Mouse (Mus musculus) heart, postnatal 14 days (tissue): ENCODE measurements around the gene Cux1. TPM values are rescaled to one million over a fixed set of nuclear protein-coding genes. Genes with fewer than 3 reads are reported as not detected.

Experiments
- DNase-seq, 2 experiments: peaks; one replicate each; pipeline ENCODE4 v3.0.0; 2021 to 2022
- intact Hi-C: fragments of 180-260 bp; cut with DNase I; formaldehyde crosslinking; loops from one replicate; pipeline ENCODE4 v1.15.1; 2025
- total RNA-seq, 2 experiments: library from RNA; stranded (reverse); gene quantifications; 2 replicates each; pipeline ENCODE4 v1.2.3; 2021

Cux1 gene
- total RNA-seq, 2 experiments from 2014 or later = 106 to 108 TPM

DNA sequence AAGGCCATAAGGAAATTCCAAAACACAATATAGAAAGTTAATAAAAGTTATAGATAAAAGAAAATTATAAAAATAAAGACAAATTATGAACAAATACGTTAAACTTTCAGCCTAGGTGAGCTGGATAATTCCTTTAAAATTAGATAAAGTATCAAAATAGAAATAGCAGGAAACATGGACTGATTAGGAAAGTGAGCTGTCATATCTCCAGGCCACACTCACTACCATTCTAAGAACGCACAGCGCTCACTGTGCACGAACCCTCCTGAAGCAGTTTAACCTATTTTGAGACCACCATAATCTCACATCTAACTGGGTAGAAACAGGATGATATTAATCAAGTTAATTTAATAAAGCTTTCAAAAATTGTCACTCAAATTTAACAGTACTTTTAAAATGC lies 22.2 kb downstream of the Cux1 start:
- DNase-seq = no peak
- intact Hi-C loops = no loop called here

DNA sequence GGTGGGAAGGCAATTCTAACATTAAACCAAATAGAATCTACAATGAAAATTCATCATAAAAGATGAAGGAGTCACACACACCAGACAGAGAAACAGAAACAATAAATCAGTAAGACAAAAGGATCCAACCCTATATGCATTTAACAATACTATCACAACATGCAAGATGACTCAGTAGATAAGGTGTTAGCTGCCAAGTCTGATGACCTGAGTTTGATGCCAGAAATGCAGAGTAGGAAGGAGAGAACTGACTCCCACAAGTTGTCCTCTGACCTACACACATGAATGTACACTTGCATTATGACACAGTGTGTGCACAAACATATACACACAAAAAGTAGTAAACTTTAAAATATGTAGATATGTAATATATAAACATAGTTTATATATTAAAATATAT lies 24.1 kb downstream of the Cux1 start:
- intact Hi-C loops = no loop called here
- DNase-seq = no peak

DNA sequence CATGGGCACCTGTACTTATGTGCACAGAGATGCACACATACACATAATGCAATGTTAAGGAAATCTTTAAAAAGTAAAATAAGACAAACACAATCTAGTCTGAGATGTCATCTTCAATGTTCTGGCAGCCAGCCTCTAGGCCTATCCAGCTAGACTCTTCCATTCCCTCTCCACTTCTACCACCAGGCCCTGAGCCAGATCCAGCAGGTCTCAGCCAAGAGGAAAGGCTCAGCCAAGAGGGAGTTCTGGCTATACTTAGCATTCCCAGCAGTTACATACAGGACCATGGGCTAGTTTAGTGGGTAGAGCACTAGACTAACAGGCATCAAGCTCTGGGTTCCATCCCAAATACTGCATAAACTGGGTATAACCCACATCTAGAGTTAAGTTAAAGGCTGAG lies 26.3 kb downstream of the Cux1 start:
- intact Hi-C loops = no loop called here

DNA sequence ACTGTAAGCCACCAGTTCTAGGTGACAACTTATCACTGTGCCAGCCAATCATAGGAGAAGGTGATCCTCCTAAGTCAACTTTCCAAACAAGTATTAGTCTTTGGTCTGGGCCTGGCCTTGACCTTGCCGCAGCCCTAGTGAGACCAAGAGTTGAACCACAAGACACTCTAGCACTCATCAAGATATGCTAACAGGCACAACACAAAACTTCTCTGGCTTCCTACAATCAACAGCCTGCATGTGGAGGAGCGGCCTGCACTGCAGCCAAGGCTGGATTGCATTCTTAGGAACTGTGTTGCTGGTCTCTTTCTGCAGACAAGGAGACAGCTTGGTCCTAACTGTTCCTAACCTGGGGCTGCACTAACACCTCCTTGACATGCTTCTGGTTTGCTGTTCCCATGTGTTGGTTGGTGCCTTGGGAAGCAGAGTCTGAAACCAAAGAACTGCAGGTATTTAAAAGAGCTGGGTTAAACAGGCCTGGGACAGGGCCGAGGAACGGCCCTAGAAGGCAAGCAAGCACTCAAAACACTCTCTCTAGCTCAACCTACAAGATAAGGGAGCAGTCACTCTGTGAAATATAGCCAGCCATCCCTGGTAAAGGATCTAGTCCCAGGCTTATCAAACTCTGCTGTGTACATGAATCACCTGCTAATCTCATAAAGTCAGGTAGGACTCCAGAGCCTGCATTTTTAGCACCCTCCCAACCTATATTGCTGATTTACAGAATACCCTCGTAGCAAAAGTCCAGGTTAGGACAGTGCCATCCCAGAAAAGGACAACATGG lies 27.0 kb downstream of the Cux1 start:
- DNase-seq = no peak

More for the DNA sequence above, 26.3 kb downstream of the Cux1 start:
- peak; percentile 75 to 89 for DNase-seq

DNA sequence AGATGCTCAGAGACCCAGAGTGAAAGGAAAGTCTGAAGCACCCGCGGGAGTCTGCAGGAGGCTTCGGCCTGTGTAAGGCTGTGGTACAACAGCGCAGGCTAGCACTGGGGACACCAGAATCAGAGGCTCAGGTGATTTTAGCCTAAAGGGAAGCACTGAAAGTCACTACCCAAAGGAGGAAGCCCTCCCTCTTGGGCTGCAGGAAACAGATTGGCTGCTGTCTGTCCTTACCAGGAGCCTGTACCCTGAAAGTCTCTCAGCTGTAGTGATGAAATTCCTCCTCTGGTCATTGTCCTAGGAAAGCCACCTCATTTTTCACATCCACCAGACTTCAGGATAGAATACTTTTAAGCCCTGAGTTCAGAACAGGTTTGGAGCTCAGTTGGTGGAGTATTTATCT lies 30.5 kb downstream of the Cux1 start:
- no peak for DNase-seq
- intact Hi-C loops = no loop called here

More for the DNA sequence above, 27.0 kb downstream of the Cux1 start:
- intact Hi-C loops = no loop called here

DNA sequence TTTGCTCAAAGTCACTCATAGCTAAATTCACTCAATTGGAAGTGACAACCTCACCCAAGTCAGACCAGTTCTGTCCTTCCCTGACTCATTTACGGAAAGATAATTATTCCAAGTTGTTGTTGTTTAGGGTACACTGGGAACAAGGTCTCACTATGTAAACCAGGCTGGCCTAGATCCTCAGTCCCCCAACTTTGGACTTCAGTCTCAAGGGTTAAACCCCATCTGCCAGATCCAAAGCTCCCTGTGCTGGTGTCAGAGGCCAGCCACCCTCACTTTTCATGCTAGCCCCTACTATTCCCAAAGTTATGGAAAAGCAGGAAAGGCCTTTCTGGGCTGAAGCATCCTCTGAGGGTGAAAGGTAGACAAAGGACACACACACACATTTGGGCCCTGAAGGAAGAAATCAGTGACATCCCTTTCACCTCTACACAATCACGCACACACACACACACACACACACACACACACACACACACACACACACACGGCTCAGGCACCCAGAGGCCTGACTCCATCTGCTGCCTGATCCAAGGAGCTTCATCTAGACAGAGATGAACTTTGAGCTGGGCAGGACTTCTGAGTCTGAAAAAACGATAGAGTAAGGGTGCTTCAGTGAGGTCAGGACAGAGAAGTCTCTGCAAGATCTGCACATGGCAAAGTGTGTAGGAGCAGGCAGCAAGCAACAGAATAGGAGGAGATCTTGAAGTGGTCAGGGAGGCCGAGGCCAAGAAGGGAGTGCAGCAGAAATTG lies 31.1 kb downstream of the Cux1 start:
- DNase-seq = no peak
- intact Hi-C loops = no loop called here

DNA sequence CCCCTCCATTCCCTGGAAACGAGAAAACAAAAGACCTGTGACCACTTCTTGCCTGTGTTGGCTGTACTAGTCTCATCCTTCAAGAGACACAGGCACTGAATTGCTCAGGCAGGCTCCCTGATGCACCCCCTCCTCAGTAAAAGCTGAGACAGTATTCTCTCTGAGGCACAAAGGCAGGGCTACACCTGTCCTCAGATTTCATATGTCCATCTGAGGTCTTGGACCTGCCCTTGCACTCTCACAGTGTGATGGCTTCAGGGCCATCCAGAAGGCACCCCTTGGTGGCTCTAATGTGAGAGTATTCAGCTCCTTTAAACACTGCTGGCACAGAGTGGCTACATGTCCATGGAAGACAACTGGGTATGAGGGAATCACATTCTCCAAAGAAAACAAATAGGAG lies 32.1 kb downstream of the Cux1 start:
- DNase-seq = no peak
- intact Hi-C loops = no loop called here

DNA sequence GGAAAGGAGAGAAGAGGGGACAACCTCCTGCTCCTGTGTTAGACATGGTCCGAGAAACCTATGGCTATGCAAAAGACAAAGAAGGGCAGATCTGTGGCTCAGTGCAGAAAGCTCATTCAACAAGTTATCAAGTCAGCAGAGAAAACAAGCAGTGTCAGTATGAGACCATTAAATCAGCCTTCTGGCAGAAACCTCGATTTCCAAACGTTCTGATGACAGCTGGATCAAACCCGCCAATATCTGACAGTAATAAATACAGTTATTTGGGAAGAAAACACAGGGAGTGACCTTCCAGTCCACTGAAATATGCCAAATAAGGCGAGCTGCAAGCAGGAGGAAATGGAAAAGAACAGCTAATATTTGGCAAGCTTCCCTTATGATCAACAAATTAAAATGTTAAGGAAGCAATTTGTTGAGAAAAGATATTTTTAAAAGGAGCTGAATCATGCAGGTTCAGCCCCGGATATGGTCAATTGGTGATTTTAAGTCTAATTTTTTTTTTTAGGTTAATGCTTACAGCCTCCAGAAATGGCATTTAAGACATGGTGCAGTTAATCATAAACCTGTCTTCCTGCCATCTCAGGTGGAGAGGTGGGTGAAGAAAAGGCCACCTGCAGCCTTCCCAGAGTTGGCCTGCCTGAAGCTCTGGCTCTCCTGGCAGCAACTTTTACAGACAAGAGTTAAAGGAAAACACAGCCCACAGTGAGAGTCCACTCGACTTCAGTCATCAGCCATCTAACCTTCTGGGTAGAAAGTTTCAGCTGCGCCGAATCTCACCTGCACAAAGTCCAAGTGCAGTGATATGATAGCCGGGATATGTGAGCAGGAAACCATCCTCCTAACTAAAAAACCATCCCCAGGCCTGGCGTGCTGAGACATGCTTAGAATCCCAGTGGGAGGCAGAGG lies 33.7 kb downstream of the Cux1 start:
- no peak for DNase-seq
- intact Hi-C loops = loop anchor here (2.0 kb wide), 1 partner anchor 21 kb away; no protein-coding TSS in a partner anchor

DNA sequence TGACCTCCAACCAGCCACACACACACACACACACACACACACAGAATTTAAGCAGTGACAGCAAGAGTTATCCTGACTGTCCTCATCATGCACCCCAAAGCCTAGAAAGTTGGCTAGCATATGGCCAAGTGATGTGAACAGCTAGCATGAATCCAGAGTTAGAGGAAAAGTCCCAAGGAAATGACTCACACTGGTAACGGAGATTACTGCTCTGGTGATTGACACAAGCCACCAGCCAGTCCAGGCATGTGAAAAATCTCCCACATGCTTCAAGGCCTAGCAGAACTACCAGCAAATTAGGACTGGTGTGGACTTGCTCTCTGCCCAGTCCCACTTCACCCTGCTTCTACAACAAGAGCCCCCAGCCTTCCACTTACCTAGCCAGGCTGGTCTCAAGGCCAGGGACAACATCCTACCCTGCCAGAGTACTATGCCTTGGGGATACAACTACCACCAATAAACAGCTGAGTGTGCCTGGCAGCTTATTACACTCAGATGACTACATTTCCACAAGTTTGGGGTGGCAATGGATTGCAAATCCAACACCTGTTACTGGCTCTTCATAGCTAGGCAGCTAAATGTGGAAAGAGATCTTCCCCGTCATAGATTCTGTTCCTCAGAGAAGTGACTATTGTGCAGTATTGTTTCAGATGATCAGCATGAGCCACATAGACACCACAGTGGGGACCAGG lies 35.5 kb downstream of the Cux1 start:
- intact Hi-C loops = loop anchor here (2.0 kb wide), 1 partner anchor 23 kb away; no protein-coding TSS in a partner anchor
- DNase-seq = no peak

DNA sequence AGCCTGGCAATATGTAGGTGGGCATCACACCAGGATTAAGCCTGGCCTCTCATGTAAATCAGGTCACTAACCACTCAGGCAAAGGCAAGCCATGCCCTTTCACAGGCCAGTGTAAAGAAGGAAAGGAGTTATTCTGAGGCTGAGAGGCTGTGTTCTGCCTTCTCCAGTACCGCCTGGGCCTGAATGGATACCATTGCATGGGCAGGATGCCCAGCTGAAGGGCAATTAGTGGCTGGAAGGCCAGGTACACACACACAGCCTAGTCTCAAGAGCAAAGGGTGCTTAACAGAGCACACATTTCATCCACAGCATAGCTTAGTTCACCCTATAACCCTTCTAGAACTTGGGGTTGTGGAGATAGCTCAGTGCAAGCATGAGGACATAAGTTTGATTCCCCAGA lies 36.4 kb downstream of the Cux1 start:
- intact Hi-C loops = no loop called here
- DNase-seq = peak; percentile 52 to 53

DNA sequence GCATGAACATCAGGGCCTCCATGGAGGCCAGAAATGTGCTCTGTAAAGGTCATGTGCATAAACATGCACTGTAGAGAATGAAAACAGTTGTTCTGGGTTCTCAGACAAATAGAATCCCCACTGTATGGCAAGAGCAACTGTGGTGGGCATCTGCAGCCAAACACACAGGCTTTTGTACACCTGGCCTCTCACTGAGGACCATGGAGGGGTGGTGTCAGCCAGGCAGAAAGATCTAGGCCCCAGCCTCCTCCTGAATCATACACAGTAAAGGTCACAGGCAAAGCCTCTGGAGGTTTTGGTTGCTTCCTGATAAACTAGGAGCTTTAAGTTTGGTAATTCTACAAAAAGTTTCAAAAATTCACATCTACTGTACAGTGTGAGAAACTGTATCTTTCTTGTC lies 38.1 kb downstream of the Cux1 start:
- no peak for DNase-seq
- intact Hi-C loops = no loop called here

DNA sequence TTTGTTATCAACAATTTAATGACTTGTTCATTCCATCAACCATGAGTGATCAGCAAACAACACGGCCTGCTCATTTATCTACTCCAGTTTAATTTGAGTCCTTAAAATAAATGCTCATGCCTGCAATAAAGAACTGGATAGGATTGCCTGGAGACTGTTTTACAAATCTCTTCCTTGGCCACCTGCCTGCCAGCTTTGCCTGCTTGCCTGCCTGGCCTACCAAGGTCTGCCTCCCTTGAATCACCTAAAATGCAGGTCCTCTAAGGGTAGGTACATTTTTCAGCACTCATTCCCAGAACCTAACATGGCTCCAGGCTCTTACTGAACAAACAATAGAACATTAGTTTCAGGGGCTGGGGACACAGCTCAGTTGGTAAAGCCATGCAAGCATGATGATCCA lies 39.4 kb downstream of the Cux1 start:
- no peak for DNase-seq
- intact Hi-C loops = no loop called here

DNA sequence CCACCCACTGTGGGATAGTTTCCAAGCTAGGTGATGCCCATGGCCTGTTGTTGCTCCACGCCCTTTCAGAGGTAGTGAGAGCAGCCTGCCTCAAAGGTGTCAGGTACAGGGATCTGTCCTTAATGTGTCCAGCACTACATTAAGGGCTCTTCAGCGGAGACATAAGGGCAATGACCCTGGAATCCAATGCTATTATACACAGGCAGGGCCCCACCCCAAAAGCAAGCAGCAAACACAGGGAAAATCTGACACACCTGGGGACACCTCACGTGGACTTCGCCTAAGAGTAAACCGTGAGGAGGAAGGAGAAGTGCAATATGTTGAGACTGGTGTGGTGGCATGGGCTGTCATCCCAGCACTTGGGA lies 40.8 kb downstream of the Cux1 start:
- intact Hi-C loops = no loop called here
- DNase-seq = no peak

DNA sequence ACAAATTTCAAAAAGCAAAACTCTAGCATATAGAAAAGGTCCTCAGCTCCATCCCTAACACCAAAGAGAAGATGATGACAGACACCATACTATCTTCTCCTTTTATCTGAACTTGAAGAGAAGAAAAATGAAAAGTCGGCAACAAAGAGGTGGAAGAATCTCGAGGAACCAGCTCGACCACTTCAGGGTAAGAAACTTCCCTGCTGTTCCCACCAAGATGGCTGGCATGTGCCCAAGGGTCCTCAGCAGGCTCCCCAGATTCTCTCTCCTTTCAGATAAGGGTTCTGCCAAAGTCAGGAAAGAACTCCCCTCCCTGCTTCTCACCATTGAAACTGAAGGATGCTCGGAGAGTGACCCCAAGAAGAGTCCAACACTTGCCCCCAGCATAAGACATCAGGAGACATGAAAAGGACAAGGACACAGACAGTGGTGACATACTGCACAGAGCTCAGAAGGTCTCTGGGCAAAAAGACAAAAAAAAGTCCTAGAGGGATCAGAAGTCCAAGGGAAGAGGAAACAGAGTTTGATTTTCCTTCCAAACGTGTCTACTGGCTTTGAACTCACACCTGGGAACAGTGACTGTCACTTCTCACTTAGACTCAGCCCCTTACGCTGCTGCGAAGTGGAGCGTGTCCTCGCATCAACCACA lies 41.3 kb downstream of the Cux1 start:
- no peak for DNase-seq
- intact Hi-C loops = no loop called here

DNA sequence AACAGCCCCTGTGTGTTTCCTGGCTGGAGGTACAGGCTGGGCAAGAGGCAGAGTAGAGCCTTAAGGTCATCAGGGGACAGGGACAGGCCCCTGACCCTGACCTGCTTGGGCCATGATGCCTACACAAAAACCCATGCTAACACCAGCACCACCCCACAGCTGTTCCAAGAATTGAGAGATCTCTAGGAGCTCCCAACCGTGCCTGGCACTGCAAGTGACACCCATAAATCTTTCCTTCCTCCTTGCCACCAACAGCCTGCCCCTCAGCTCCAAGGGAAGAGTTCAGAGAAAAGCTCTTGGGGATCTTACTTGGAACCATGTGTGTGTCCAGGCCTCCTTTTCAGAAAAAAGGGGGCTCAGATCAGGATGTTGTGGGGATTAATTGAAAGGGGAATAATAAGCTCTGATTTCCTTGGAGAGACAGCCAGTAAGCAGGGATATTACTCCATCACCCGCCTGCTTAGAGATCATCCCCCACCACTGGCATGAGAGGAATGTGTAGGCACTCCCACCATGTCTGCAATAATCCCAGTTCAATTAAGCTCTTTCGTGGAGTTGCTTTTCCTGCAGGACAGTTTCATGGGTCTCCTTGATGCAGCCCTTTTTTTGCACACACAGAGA lies 44.3 kb downstream of the Cux1 start:
- DNase-seq = no peak
- intact Hi-C loops = no loop called here

DNA sequence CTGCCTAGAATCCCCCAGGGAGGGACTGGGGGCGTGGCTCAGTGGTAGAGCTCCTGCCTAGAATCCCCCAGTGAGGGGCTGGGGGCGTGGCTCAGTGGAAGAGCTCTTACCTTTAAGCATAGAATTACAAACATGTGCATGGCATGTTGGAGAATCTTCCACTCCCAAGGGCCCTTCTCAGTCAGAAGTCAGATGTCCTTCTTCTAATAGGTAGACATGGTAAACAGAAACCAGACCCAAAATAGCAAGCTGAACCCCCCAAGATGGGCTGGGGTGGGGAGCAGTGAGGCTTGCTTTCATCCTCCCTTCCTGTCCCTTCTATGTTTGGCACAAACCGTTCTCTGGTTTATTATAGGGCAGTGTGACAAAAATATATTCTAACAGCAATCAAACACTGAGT lies 45.6 kb downstream of the Cux1 start:
- intact Hi-C loops = no loop called here
- DNase-seq = no peak

DNA sequence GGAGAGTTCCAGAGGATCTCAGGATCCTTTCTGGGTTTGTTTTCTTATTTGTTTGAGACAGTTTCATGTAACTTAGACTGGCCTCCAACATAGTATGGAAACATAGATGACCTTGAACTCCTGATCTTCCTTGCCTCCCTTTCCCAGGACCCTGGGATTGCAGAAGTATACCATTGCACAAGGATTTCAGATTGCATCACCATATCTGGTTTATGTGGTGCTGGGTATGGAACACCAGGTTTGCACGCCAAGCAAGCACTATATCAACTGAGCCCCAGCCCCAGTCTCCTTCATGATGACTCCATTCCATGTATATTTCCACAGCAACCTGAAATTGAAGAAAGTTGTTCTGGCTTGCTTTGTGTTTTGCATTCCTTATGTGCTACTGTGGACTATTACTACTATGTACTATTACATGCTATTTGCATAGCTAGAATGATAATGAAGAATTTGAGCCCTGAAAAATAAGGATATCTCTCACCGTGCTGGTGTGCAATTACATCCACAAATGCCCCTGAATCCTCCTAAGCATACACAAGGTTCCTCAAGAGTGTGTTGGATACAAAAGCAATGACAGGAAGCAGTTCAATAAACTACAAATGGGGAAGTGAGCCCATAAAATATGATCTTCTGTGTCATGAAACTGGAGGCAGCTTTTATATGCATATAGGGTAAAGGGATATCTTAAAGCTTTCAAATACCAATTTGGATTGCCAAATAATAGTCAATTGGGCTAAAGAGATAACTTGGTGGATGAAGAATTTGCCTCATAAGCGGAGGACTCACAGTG lies 48.4 kb downstream of the Cux1 start:
- intact Hi-C loops = no loop called here
- no peak for DNase-seq

DNA sequence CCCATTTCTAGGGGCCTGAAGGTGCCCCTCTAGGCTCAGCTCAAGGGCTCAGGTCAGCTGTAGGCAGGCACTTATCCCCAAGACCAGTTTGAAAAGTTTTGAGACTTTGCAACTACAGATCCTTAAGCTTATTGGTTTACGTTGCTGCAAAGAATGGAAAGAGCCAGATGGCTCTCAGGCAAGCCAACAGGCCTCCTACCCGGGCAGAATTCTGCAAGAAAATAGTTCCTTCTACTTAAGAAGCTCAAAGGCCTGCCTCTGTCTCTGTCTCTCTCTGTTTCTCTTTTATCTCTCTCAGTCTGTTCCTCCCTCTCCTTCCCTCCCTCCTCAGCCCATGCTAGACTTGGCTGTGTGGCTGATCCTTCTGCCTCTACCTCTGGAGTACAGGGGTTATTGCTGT lies 49.8 kb downstream of the Cux1 start:
- intact Hi-C loops = no loop called here
- no peak for DNase-seq

DNA sequence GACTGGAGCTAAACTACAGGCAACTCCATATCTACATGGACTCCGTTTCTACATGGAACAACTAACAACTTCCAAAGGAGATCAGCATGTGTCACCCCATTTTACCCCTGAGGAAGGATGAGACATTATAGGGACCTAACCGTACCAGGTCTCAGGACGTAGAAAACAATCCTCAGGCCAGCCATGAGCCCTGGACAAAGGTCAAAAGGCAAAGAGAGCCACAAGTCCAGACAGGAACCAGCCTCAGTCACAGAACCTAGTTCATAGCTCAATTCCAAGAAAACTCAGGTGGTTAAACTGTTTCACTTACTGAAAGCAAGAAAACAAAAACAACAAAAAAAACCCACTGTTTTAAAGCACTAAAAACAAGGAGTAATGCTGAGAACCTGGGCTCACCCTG lies 50.7 kb downstream of the Cux1 start:
- intact Hi-C loops = no loop called here
- DNase-seq = no peak
